Mouse (Mus musculus) myocyte (in vitro differentiated cells): ENCODE measurements around the gene Atp8b2. TPM values are rescaled to one million over a fixed set of nuclear protein-coding genes. Genes with fewer than 3 reads are reported as not detected.

ENCODE experiments used
- H3K27me3 ChIP-seq: one replicate; pipeline ENCODE4 v1.6.1; 2011; ENCODE audit not compliant: control insufficient read depth, insufficient read depth, insufficient read length
- H3K36me3 ChIP-seq: one replicate; pipeline ENCODE4 v1.6.1; 2011; ENCODE audit not compliant: control insufficient read depth, insufficient read depth
- H3K4me2 ChIP-seq: one replicate; pipeline ENCODE4 v1.6.1; 2011; ENCODE audit warnings: low read depth, control low read depth
- H3K4me3 ChIP-seq: one replicate; pipeline ENCODE4 v1.5.1; 2011; ENCODE audit warnings: mild to moderate bottlenecking, control low read depth, moderate library complexity
- H3K79me2 ChIP-seq: one replicate; pipeline ENCODE4 v1.6.1; 2011; ENCODE audit not compliant: control insufficient read depth, insufficient read depth
- H3ac ChIP-seq: one replicate; pipeline ENCODE4 v1.6.1; 2011; ENCODE audit not compliant: control insufficient read depth, insufficient read length
- CEBPB ChIP-seq: IDR thresholded peaks from 2 replicates; pipeline ENCODE4 v1.6.1; 2011; ENCODE audit warnings: mild to moderate bottlenecking, moderate library complexity; ENCODE audit not compliant: poor library complexity, insufficient read depth, severe bottlenecking
- E2F4 ChIP-seq: IDR thresholded peaks from one replicate; pipeline ENCODE4 v1.6.1; 2011; ENCODE audit warnings: mild to moderate bottlenecking, control low read depth, moderate library complexity; ENCODE audit not compliant: insufficient read depth
- MAX ChIP-seq: IDR thresholded peaks from one replicate; pipeline ENCODE4 v1.6.1; 2011; ENCODE audit warnings: low read depth, mild to moderate bottlenecking, control low read depth
- MYOD1 ChIP-seq, 3 experiments: IDR thresholded peaks; one replicate each; pipeline ENCODE4 v1.6.1; 2011; ENCODE audit warnings: control low read depth in 2 of 3, low read depth in 2 of 3, mild to moderate bottlenecking in 2 of 3, moderate library complexity in 1 of 3; ENCODE audit not compliant: insufficient read length in 2 of 3, control insufficient read depth in 1 of 3
- MYOG ChIP-seq, 3 experiments: IDR thresholded peaks; one replicate each; pipeline ENCODE4 v1.6.1; 2011; ENCODE audit warnings: control low read depth in 2 of 3, low read depth in 2 of 3, mild to moderate bottlenecking in 2 of 3; ENCODE audit not compliant: insufficient read length in 2 of 3, control insufficient read depth in 1 of 3, insufficient read depth in 1 of 3
- POLR2A ChIP-seq: IDR thresholded peaks from one replicate; pipeline ENCODE4 v1.6.1; 2011; ENCODE audit warnings: low read depth, mild to moderate bottlenecking, control low read depth, moderate library complexity; ENCODE audit not compliant: insufficient read length
- POLR2AphosphoS2 ChIP-seq: IDR thresholded peaks from one replicate; pipeline ENCODE4 v1.6.1; 2011; ENCODE audit warnings: low read depth, control low read depth; ENCODE audit not compliant: insufficient read length
- REST ChIP-seq: IDR thresholded peaks from one replicate; pipeline ENCODE4 v1.6.1; 2011; ENCODE audit warnings: mild to moderate bottlenecking, control low read depth, moderate library complexity; ENCODE audit not compliant: insufficient read depth, insufficient read length
- SRF ChIP-seq: IDR thresholded peaks from one replicate; pipeline ENCODE4 v1.6.1; 2011; ENCODE audit warnings: low read depth; ENCODE audit not compliant: control insufficient read depth, insufficient read length
- TCF12 ChIP-seq: IDR thresholded peaks from one replicate; pipeline ENCODE4 v1.6.1; 2011; ENCODE audit warnings: mild to moderate bottlenecking, control low read depth; ENCODE audit not compliant: poor library complexity, insufficient read depth, severe bottlenecking
- TCF3 ChIP-seq: IDR thresholded peaks from one replicate; pipeline ENCODE4 v1.6.1; 2011; ENCODE audit warnings: low read depth, control low read depth; ENCODE audit not compliant: insufficient read length
- USF1 ChIP-seq: IDR thresholded peaks from one replicate; pipeline ENCODE4 v1.6.1; 2011; ENCODE audit warnings: low read depth, mild to moderate bottlenecking, control low read depth, moderate library complexity
- polyA plus RNA-seq: library from polyadenylated mRNA; unstranded; fragments of >200 nt; fragmentation: generic; extraction: Trizol; gene quantifications from one replicate; pipeline ENCODE4 v1.2.1, GENCODE M21; 2012; ENCODE audit warnings: missing spikeins

Gene Atp8b2
- polyA plus RNA-seq, 1 experiment: 20.9 TPM

DNA sequence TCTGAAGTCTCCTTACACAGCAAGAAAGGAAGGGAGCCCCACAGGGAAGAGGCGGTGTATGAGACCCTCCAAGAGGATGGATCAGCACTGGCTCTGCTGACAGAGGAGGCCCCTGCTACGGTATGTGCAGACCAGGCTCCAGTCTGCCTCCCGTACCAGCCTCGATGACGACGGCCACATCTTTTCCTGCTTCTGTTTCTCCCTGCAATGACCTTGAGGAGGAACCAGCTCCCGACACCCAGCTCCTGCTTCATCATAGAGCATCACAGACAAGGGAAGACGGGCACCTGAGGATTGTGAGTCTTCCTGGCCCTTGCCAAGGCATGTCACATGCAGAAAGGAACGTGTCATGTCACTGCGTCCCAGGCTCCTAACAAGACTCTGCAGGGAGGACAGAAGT lies 65.3 kb downstream of the Atp8b2 start:
- no peak for TF ChIP-seq POLR2AphosphoS2
- TF ChIP-seq MAX: no peak
- TF ChIP-seq MYOD1 (IDR thresholded peaks at IDR 0.05; ENCODE audit: control insufficient read depth in 1 of 3, insufficient read length in 2 of 3, low read depth in 2 of 3): no peak
- TF ChIP-seq POLR2A: no peak
- no peak for TF ChIP-seq E2F4
- no peak for TF ChIP-seq CEBPB
- no peak for TF ChIP-seq REST
- TF ChIP-seq SRF: no peak
- no peak for TF ChIP-seq MYOG (IDR thresholded peaks at IDR 0.05; ENCODE audit: control insufficient read depth in 1 of 3, insufficient read depth in 1 of 3, insufficient read length in 2 of 3, low read depth in 2 of 3)
- no peak for TF ChIP-seq USF1
- TF ChIP-seq TCF3: no peak
- no peak for TF ChIP-seq TCF12
- Histone ChIP-seq H3K36me3 (no peaks in the 10 kb centered on the region), H3K79me2 (no peaks in the 10 kb centered on the region), H3K27me3 (no peaks in the 10 kb centered on the region), H3K4me2 (no peak overlapping the region), H3ac (no peak overlapping the region), H3K4me3 (no peak overlapping the region)

DNA sequence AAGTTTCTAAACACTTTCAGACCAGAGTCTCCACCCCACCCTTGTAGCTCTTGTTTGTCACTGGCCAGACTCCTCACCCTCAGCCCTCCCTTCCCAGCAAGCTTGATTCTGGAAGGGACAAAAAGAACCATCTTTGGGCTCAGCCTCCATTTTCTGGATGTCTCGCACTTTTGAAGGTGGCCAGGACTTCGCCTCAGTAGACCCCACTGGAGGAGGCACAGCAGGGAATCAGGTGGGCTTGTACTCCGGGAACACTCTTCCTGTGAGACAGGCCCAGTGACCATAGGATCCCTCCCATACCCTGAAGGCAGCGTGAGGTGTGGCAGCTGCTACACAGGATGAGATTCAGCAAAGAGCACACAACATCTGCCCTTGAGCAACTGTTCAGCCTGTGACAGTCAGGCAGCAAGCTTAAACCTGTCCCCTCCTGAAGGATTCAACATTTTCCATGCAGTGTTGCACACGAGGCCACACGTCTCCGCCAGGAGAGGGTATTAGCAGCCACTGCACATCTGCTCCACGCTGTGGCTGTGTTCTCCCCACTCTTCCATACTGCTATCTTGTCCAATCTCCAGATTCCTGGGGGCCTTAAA lies 66.0 kb downstream of the Atp8b2 start:
- Histone ChIP-seq H3K36me3 (no peaks in the 10 kb centered on the region), H3K4me2 (peak overlapping the region; percentile 68), H3K79me2 (no peaks in the 10 kb centered on the region), H3ac (no peak overlapping the region), H3K4me3 (no peak overlapping the region), H3K27me3 (no peaks in the 10 kb centered on the region)
- TF ChIP-seq SRF (no peak), TCF3 (no peak), POLR2A (no peak), USF1 (no peak), MYOD1 (IDR thresholded peaks at IDR 0.05; ENCODE audit: control insufficient read depth in 1 of 3, insufficient read length in 2 of 3, low read depth in 2 of 3) (peak in 2 of 3 experiments; percentile 9 to 39), TCF12 (no peak), REST (no peak), POLR2AphosphoS2 (no peak), CEBPB (no peak), MYOG (IDR thresholded peaks at IDR 0.05; ENCODE audit: control insufficient read depth in 1 of 3, insufficient read depth in 1 of 3, insufficient read length in 2 of 3, low read depth in 2 of 3) (peak in 1 of 3 experiments; percentile 16)

DNA sequence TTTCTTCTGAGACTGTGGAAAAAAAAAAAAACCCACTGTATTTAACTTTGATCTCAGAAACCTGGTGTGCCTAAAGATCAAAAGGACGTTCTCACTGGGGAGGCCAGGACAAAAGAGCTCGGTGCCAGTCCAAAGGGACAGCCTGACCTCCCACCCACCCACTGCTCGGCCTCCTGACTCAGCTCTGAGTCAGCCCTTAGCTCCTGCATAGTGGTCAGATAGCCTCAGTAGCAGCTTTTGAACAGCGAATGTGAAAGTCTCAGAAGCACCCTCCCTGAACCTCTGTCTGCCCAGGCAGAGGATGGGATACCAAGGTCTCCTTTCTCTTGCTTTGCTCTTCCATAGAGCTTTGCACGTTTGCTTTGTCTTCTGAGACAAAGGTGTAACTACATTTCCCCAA lies 66.7 kb downstream of the Atp8b2 start:
- H3K4me3 ChIP-seq: no peak overlapping the region
- H3K36me3 ChIP-seq: no peaks in the 10 kb centered on the region
- no peaks in the 10 kb centered on the region for H3K79me2 ChIP-seq
- peak overlapping the region; percentile 68 for H3K4me2 ChIP-seq
- H3ac ChIP-seq: no peak overlapping the region
- H3K27me3 ChIP-seq: no peaks in the 10 kb centered on the region
- no peak for TF ChIP-seq MYOD1 (IDR thresholded peaks at IDR 0.05; ENCODE audit: control insufficient read depth in 1 of 3, insufficient read length in 2 of 3, low read depth in 2 of 3)
- TF ChIP-seq POLR2A: peak; percentile 17

DNA sequence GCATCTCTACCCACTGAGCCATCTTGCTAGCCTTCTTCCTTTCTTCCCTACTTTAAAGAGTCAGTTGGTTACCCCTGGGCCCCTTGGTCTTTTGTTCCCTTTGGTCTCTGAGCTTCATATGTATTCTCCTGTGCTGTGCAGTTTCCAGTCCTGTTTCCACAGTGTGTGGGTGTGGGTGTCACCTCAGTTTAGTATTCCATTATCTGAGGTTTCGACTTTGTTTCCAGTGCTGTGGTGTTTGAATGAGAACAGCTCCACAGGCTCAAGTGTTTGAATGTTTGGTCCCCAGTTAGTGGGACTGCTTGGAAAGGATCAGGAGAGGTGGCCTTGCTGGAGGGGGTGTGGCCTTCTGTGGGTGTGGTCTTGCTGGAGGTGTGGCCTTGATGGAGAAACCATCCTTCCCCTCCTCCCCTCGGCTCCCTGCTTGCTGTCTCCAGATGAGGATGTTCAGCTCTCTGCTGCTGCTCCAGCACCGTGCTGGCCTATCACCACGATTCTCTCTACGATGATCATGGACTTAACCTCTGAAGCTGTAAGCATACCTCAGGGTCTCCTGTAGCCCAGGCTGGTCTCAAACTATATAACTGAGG lies 70.7 kb downstream of the Atp8b2 start:
- Histone ChIP-seq H3K79me2 (no peaks in the 10 kb centered on the region), H3K4me2 (no peak overlapping the region), H3K27me3 (no peaks in the 10 kb centered on the region), H3ac (no peak overlapping the region), H3K4me3 (no peak overlapping the region), H3K36me3 (no peaks in the 10 kb centered on the region)
- TF ChIP-seq CEBPB: no peak
- no peak for TF ChIP-seq POLR2A
- no peak for TF ChIP-seq USF1
- no peak for TF ChIP-seq REST

DNA sequence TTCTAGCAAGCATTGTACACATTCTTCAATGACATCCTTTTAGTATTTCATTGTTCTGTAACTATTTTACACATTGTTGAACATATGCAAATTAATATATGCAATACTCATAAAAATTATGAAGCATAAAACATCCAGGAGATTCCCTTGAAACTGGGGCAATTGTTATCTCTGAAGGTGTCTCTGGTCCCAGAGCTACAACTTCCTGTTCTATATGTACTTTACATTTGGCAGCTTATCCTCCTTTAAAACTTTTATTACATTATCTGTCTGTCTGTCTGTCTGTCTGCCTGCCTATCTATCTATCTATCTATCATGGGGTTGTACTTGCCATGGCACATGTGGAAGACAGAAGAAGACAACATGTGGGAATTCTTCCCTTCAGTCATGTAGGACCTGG lies 71.6 kb downstream of the Atp8b2 start:
- Histone ChIP-seq H3K36me3 (no peaks in the 10 kb centered on the region), H3K79me2 (no peaks in the 10 kb centered on the region), H3K27me3 (no peaks in the 10 kb centered on the region), H3K4me2 (no peak overlapping the region), H3ac (no peak overlapping the region), H3K4me3 (no peak overlapping the region)
- no peak for TF ChIP-seq SRF
- TF ChIP-seq MYOG (IDR thresholded peaks at IDR 0.05; ENCODE audit: control insufficient read depth in 1 of 3, insufficient read depth in 1 of 3, insufficient read length in 2 of 3, low read depth in 2 of 3): no peak
- no peak for TF ChIP-seq TCF3
- TF ChIP-seq MYOD1 (IDR thresholded peaks at IDR 0.05; ENCODE audit: control insufficient read depth in 1 of 3, insufficient read length in 2 of 3, low read depth in 2 of 3): no peak
- no peak for TF ChIP-seq TCF12
- no peak for TF ChIP-seq CEBPB
- TF ChIP-seq REST: no peak
- TF ChIP-seq E2F4: no peak
- TF ChIP-seq POLR2AphosphoS2: no peak
- no peak for TF ChIP-seq MAX
- no peak for TF ChIP-seq POLR2A
- TF ChIP-seq USF1: no peak
